Mouse (Mus musculus): ENCODE measurements around the gene Atg7. TPM values are rescaled to one million over a fixed set of nuclear protein-coding genes. Genes with fewer than 3 reads are reported as not detected.

The Atg7 gene
- polyA plus RNA-seq, 1 experiment from 2014 or later: 20.8 TPM

DNA sequence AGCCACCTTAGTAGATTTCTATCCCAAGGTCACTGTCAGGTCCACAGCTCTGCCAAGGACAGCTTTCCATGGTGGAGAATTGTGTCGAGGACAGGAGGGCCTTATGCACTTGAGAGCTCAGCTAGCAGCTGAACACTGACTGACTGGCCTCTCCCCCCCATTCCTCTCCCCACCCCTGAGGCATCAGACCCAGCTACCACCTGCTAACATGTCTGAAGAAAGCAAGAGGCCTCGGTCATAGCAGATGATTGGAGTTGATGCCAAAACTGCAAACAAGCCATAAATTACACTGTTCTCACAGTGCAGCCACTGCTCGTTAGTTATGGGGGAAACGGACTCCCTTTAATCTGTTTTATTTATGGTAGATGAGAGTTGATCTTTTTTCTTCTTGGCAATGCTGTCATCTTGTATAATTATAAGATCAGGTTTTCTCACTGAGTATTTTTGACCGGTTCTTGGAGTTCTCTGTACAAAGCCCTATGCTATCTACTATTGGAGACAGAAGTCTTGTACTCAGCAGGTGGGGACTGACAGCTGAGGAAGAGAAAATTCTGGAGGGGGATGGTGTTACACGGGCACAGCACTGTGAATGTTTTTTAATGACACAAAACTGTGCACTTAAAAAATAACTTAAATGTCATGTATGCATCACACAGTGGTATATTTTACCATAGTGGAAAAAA, 171.4 kb downstream of the Atg7 start:
- Histone ChIP-seq H3K4me2 (replicated peaks) (no peak overlapping the region), H3K27me3 (no peaks in the 10 kb centered on the region), H3K9me3 (no peaks in the 10 kb centered on the region), H3K36me3 (no peaks in the 10 kb centered on the region), H3K27ac (replicated peaks) (peak overlapping the region; percentile 52; the same call in 1 of the 2 replicates), H3K4me3 (no peak overlapping the region), H3K4me1 (peaks cover 44% of the 10 kb centered on the region), H3K9ac (replicated peaks) (no peak overlapping the region)
- WGBS: 30% methylated on average over 6 of the region's 6 CpGs
- ATAC-seq (replicated peaks): peak; percentile 33; the same call in 1 of the 2 replicates

DNA sequence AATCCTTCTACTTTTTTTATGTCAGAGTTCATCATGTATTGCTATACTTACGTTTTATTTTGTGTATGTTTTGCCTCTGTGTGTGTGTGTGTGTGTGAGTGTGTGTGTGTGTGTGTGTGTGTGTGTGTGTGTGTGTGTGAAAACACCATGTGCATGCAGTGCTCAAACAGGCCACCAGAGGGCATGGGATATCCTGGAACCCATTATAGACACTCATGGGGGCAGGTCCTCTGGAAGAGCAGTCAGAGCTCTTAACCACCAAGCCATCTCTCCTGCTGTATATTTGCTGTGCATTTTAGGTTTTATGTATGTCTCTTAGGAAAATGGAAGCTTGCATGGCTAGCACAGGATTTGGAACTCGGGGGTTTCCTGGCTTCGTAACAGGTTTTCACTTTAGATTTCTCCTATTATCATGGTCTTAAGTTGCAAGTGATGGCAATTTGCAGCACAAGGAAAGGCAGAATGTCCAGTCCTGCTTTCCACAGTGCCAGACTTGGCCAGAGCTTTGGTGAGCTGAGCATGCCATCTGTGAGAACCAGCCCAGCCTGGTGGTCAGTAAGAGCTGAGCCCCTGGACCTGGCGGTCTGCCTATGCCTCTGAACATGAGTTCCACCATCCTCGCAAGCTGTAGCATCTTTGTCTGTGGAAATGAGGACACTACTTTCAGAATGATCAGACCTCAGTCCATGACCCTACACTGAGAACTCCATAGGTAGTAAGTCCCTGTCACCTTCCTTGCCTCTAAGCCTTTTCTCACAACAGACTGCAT, 172.2 kb downstream of the Atg7 start:
- WGBS: 95% methylated on average over 5 of the region's 5 CpGs
- ATAC-seq (replicated peaks): no peak

GRCm38 (mm10) chr6:114817948-114818347, 175.1 kb downstream of the Atg7 start:
- 48% methylated on average over 11 of the region's 11 CpGs for WGBS
- no peaks in the 10 kb centered on the region for H3K9me3 ChIP-seq
- no peak for ATAC-seq (replicated peaks)
- H3K4me2 ChIP-seq (replicated peaks): no peak overlapping the region
- H3K27ac ChIP-seq (replicated peaks): no peak overlapping the region
- peaks cover 29% of the 10 kb centered on the region for H3K4me1 ChIP-seq
- H3K36me3 ChIP-seq: no peaks in the 10 kb centered on the region
- no peak overlapping the region for H3K4me3 ChIP-seq
- no peaks in the 10 kb centered on the region for H3K27me3 ChIP-seq
- no peak overlapping the region for H3K9ac ChIP-seq (replicated peaks)

More for the DNA sequence above, 172.2 kb downstream of the Atg7 start:
- H3K4me1 ChIP-seq: peaks cover 42% of the 10 kb centered on the region
- H3K36me3 ChIP-seq: no peaks in the 10 kb centered on the region
- no peak overlapping the region for H3K4me3 ChIP-seq
- H3K27me3 ChIP-seq: no peaks in the 10 kb centered on the region
- no peak overlapping the region for H3K4me2 ChIP-seq (replicated peaks)
- no peak overlapping the region for H3K9ac ChIP-seq (replicated peaks)
- H3K9me3 ChIP-seq: no peaks in the 10 kb centered on the region
- no peak overlapping the region for H3K27ac ChIP-seq (replicated peaks)

GRCm38 (mm10) chr6:114818471-114818870, 175.6 kb downstream of the Atg7 start:
- peaks cover 27% of the 10 kb centered on the region for H3K4me1 ChIP-seq
- no peak for ATAC-seq (replicated peaks)

GRCm38 (mm10) chr6:114819971-114820481, 177.1 kb downstream of the Atg7 start:
- Histone ChIP-seq H3K4me3 (no peak overlapping the region), H3K4me1 (peaks cover 16% of the 10 kb centered on the region), H3K27me3 (no peaks in the 10 kb centered on the region), H3K4me2 (replicated peaks) (no peak overlapping the region), H3K9ac (replicated peaks) (no peak overlapping the region), H3K27ac (replicated peaks) (no peak overlapping the region), H3K9me3 (no peaks in the 10 kb centered on the region), H3K36me3 (no peaks in the 10 kb centered on the region)
- ATAC-seq (replicated peaks): no peak
- 58% methylated on average over 9 of the region's 9 CpGs for WGBS

More at GRCm38 (mm10) chr6:114818471-114818870, 175.6 kb downstream of the Atg7 start:
- WGBS: 81% methylated on average over 6 of the region's 6 CpGs
- Histone ChIP-seq H3K9ac (replicated peaks) (no peak overlapping the region), H3K27ac (replicated peaks) (no peak overlapping the region), H3K4me3 (no peak overlapping the region), H3K9me3 (no peaks in the 10 kb centered on the region), H3K4me2 (replicated peaks) (no peak overlapping the region), H3K36me3 (no peaks in the 10 kb centered on the region), H3K27me3 (no peaks in the 10 kb centered on the region)

DNA sequence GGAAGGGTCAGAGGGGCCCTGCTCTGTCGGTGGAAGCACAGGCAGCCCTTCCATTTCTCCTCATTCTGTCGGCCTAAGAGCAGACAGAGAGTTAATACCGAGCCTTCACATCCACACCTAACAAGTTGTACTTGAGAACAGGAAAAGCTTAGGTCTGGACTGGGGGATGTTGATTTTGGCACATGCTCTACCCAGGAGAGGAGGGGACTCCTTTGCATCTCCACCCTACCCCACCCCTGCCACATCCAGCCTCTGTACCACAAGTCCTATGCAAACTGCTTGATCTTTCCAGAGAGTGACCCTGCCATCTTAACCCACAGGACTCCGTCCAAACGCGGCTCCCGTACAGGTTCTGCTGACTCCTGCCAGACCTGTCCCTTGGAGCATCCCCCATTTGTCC, 178.7 kb downstream of the Atg7 start:
- Histone ChIP-seq H3K4me3 (no peak overlapping the region), H3K27ac (replicated peaks) (no peak overlapping the region), H3K4me2 (replicated peaks) (no peak overlapping the region), H3K9me3 (no peaks in the 10 kb centered on the region), H3K9ac (replicated peaks) (no peak overlapping the region), H3K4me1 (peaks cover 16% of the 10 kb centered on the region), H3K36me3 (no peaks in the 10 kb centered on the region), H3K27me3 (no peaks in the 10 kb centered on the region)
- 94% methylated on average over 7 of the region's 7 CpGs for WGBS
- no peak for ATAC-seq (replicated peaks)

DNA sequence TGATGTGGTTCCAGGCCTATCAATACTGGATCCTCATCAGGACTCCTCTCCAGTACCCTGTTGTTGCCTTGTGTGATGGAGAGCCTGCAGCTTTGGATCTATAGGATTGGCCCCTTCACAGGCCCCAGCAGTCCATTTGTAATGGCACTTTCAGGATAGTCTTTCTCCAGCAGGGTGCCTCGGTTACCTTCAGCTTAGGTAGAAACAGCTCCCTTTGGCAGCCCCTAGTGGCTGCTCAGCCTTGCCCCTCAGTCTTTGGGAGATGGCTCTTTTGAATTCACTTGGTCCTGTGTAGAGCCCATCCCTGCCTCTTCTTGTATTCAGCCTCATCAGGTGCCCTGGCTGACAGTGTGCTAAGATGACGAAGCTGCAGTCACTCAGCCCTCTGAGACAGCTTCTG, 184.0 kb downstream of the Atg7 start:
- 74% methylated on average over 2 of the region's 2 CpGs for WGBS
- Histone ChIP-seq H3K27ac (replicated peaks) (no peak overlapping the region), H3K9me3 (no peaks in the 10 kb centered on the region), H3K4me3 (no peak overlapping the region), H3K4me2 (replicated peaks) (no peak overlapping the region), H3K36me3 (no peaks in the 10 kb centered on the region), H3K27me3 (no peaks in the 10 kb centered on the region), H3K4me1 (no peaks in the 10 kb centered on the region), H3K9ac (replicated peaks) (no peak overlapping the region)
- ATAC-seq (replicated peaks): no peak

GRCm38 (mm10) chr6:114829660-114830438, 187.0 kb downstream of the Atg7 start:
- no peak for ATAC-seq (replicated peaks)
- WGBS: 93% methylated on average over 9 of the region's 9 CpGs
- no peak overlapping the region for H3K4me3 ChIP-seq
- no peaks in the 10 kb centered on the region for H3K9me3 ChIP-seq
- H3K4me1 ChIP-seq: no peaks in the 10 kb centered on the region
- H3K9ac ChIP-seq (replicated peaks): no peak overlapping the region
- no peaks in the 10 kb centered on the region for H3K36me3 ChIP-seq
- H3K4me2 ChIP-seq (replicated peaks): no peak overlapping the region
- H3K27me3 ChIP-seq: no peaks in the 10 kb centered on the region
- H3K27ac ChIP-seq (replicated peaks): no peak overlapping the region

GRCm38 (mm10) chr6:114831807-114832206, 188.9 kb downstream of the Atg7 start:
- Histone ChIP-seq H3K4me2 (replicated peaks) (no peak overlapping the region), H3K27me3 (no peaks in the 10 kb centered on the region), H3K9me3 (no peaks in the 10 kb centered on the region), H3K27ac (replicated peaks) (no peak overlapping the region), H3K4me3 (no peak overlapping the region), H3K9ac (replicated peaks) (no peak overlapping the region), H3K36me3 (no peaks in the 10 kb centered on the region), H3K4me1 (no peaks in the 10 kb centered on the region)
- ATAC-seq (replicated peaks): no peak
- 90% methylated on average over 3 of the region's 3 CpGs for WGBS

DNA sequence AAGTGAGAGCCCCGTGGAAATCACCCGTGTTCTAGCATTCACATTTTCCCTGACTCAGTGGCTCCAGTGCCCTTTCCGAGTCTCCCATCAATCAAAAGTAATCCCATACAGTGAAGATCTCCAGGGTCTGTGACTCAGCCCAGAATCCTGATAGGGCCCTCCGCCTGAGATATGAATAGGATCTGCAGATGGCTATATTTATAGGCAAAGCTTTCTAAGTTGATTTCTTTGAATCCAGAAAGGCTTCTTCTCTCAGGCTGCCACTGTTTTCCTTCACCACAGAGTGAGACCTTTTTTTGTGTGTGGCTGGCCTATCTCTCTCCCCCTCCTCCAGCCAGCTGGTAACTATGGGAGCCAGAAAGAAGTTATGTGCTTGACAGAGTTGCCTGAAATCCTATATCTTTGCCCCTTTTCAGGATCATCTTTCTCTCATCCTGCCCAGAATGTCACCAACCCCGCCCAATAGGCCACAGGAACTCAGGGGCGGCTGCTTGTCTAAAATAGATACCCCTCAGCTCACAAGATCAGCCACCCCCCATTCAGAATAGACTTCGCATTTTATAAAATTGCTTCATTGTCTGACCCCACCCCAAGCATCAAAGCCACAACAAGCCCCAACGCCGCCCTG, 190.3 kb downstream of the Atg7 start:
- Histone ChIP-seq H3K27ac (replicated peaks) (no peak overlapping the region), H3K9ac (replicated peaks) (no peak overlapping the region), H3K36me3 (no peaks in the 10 kb centered on the region), H3K9me3 (no peaks in the 10 kb centered on the region), H3K27me3 (no peaks in the 10 kb centered on the region), H3K4me3 (no peak overlapping the region), H3K4me2 (replicated peaks) (no peak overlapping the region), H3K4me1 (no peaks in the 10 kb centered on the region)
- ATAC-seq (replicated peaks): no peak
- WGBS: 84% methylated on average over 9 of the region's 9 CpGs

DNA sequence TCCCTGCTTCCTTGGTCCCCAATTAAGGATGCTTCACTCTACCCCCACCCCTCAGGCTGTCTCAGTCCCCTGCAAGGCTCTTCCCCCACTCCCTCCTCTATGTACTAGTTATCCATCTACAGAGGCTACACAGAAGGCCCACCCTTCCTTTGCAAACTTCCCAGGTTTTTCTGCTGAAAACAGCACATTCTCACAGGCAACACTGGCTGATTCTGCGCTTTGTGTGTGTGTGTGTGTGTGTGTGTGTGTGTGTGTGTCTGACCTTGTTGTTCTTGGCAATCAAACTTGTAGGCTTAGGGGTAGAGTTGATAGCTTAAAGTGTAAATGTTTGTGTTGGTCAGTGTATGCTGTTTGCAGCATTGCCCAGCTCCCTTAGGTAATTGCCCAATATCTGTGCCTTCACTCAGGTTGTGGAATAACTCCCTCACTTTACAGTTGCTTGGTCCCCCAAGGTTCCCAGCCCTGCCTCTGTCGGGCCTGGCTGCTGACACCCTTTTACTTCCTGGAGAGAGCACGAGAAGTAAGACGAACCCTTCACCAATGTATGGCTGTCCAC, 191.0 kb downstream of the Atg7 start:
- ATAC-seq (replicated peaks): no peak
- 72% methylated on average over 4 of the region's 4 CpGs for WGBS
- Histone ChIP-seq H3K4me2 (replicated peaks) (no peak overlapping the region), H3K9me3 (no peaks in the 10 kb centered on the region), H3K9ac (replicated peaks) (no peak overlapping the region), H3K36me3 (no peaks in the 10 kb centered on the region), H3K4me3 (no peak overlapping the region), H3K27me3 (no peaks in the 10 kb centered on the region), H3K4me1 (no peaks in the 10 kb centered on the region), H3K27ac (replicated peaks) (no peak overlapping the region)

Measured in forebrain, embryonic 15.5 days (tissue).